Mouse (Mus musculus) cerebellum, postnatal 14 days (tissue): ENCODE results near the gene Pitpnm1.
A peak's percentile ranks its signal among the peaks of the same experiment; 100 is the strongest.
"Not testable (repeated sequence)": the region's sequence is repeated elsewhere in the genome, so short reads cannot be mapped to it uniquely, and the experiment has no call there.

Source experiments
- DNase-seq, 2 experiments: peaks; one replicate each; pipeline ENCODE4 v3.0.0; 2021; ENCODE audit warnings: mixed read lengths in 2 of 2

The Pitpnm1 gene

GRCm38 (mm10) chr19:4099837-4100717 lies at the start of gene Pitpnm1:
Gene Pitpnm1 (plus strand): TSS chr19:4099998.
- DNase-seq: peak; percentile 62 to 64

- DNase-seq: peak in 1 of 2 experiments; percentile 44
These were observed 48.8 kb upstream of the Pitpnm1 start for GRCm38 (mm10) chr19:4051016-4051415.

DNA sequence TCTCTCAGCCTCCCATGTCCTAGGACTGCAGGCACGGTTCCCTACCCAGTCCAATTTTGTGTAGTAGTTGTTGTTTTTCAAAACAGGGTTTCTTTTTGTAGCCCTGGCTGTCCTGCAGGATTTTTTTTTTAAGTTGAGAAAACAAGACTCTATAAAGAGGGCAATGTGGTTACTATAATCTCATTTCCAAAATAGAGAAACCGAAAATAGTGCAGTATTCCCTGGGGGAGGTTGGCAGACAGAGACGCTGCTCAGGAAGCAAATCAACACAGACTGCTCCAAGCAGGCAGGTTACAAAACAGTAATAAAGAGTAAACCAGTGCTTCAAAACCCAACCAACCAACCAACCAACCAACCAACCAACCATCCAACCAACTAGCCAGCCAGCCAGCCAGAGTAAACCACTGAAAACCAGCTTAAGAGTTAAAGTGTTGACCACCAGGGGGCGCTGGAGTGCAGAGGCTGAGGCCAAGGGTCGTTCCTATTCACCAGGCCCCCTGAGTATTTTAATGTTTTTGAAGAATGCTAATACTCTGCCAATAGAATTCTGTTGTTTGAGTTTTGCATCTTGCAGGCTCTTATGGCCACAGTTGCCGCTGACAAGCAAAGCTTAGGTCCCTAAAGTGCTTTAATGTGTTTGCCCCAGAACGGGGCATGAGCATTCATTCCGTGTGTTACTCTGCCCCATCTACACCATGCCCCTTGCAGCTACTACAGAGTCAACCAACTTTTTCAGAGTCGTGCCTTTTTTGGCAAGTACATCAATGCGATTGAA lies 47.9 kb upstream of the Pitpnm1 start:
- DNase-seq: peak; percentile 84 to 90

- no peak for DNase-seq
These were observed 47.2 kb upstream of the Pitpnm1 start for GRCm38 (mm10) chr19:4052516-4053030.

DNA sequence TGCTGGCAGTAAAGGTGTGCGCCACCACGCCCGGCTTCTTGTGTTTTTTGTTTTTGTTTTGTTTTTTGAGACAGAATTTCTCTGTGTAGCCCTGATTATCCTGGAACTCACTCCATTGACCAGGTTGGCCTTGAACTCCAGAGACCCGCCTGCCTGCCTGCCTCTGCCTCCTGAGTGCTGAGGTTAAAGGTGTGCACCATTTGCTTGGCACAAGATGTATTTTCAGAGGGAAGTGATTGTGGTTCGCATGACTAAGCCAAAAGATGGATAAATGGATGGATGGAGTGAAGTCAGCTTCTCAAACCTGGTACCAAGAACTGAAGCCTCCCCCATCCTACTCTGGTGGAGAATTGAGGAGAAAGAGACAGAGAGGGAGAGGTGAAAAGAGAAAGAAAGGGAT lies 45.2 kb upstream of the Pitpnm1 start:
- no peak for DNase-seq

GRCm38 (mm10) chr19:4055216-4055946 lies 44.4 kb upstream of the Pitpnm1 start:
- DNase-seq: peak; percentile 68 to 76

DNA sequence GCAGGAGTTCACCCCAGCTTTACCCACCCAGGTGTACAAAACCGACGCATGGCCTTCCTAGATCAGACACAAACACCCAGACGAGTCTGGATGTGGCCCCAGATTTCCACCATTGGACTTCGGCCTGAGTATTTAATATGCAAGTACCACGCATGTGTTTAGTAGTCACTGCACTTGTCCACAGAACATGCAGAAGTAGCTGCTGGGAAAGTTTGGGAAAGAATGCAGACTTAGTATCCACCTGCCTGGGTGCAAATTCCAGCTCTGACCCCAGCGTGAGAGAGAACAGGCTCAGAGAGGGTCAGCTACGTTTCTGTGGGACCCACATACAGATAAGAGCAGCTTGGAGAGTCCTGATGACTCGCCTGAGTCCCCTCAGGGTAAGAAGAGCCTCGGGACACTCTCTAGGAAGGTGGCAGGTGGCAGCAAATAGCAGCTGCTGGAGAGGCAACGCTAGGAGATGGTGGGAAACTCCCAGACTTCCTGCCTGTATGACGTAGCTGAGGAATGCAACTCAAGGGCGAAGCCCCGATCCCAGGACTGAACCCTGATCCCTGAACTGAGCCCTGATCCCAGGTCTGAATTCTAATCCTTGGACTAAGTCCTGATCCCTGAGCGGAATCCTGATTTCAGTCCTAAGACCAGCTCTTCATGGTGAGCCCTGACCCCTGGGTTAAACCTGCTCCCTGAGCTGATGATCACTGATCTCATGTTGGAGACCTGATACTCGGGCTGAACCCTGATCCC lies 43.7 kb upstream of the Pitpnm1 start:
- DNase-seq: no peak

DNA sequence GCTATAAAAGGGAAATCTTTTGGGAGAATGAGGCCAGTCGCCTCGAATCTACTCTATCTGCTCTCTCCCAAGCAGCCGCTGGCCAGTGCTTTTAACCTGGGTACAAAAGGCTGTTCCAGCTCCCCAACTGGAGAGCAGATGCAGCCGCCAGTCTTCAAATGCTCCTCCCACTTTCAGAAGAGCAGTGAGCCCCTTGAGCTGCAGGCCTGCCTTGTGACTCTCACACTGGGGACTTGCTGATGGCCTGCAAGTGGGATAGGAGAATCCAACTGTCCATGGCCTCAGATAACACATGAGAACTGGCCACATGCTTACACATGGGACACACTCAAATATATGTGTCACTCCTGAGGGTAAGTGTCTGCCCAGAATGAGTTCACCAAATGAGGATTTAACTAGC lies 43.1 kb upstream of the Pitpnm1 start:
- no peak for DNase-seq

DNA sequence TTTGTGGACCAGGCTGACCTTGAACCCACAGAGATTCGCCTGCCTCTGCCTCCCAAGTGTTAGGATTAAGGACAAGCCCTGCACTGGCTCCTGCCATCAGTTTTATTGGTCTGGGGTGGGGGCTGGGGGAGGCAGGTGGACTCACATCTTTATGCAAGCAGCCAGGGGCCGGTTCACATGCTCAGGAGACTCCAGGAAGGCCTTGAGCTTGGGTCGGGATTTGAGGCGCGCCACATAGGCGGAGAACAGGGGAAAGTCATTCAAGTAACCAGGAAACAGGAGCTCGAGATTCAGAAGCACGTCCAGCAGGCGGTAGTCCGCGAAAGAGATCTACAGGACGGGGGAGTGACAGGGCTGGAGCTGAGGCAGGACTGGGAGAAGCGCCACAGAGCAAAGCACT lies 42.4 kb upstream of the Pitpnm1 start:
- DNase-seq: no peak

GRCm38 (mm10) chr19:4057962-4058361 lies 41.8 kb upstream of the Pitpnm1 start:
- no peak for DNase-seq

DNA sequence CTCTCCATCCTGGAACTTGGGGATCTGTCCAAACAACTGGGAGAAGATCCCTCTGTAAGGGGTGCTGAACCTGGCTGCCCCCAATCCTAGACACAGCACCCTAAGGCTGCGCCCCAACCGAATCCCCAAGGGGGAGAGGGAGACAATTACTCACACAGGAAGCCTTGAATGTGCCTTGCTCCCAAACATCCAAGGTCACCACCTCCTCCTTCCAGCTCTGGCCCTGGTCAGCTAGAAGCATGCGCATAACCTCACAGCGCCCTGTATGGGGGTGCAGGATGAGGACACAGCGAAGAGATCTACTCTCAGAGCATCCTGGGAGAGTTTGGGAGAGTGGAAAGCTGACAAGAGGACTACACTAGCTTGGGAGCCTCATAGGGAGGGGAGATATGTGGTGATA lies 41.2 kb upstream of the Pitpnm1 start:
- DNase-seq: no peak

DNA sequence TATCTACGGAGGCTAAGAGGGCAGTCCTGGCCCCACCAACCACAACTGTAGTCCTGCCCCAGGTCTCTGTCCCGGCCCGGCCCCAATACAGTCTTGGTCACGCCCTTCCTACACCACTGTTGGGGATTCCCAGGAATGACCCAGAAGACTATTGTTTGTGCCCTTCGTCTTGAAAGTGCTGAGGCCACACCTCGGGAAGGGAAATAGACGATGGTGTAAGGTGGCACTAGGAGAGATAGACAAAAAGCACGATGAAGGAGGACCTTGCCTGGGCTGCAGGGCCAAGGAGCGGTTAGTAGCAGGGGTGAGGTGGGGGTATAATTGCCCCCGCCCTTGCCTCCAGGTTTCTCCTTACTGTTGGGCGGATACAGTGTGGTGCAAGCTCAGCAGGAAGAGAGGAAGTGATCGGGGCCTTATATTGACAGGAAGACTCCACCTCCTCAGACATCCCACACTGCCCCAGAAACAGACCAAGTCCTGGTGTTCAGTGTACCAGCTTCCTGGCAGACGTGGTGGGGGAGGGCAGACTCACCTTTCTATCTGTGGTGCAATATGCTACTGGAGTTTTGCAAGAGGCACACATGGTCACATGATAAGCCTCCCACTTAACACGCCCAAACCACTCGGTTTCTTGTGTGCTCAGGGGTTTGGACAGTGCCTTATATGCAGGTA lies 40.6 kb upstream of the Pitpnm1 start, which contains the start of gene Gstp3:
Gene Gstp3, minus strand, starts transcription at position 501 of the 672 bp plus-strand sequence.
- no peak for DNase-seq

DNA sequence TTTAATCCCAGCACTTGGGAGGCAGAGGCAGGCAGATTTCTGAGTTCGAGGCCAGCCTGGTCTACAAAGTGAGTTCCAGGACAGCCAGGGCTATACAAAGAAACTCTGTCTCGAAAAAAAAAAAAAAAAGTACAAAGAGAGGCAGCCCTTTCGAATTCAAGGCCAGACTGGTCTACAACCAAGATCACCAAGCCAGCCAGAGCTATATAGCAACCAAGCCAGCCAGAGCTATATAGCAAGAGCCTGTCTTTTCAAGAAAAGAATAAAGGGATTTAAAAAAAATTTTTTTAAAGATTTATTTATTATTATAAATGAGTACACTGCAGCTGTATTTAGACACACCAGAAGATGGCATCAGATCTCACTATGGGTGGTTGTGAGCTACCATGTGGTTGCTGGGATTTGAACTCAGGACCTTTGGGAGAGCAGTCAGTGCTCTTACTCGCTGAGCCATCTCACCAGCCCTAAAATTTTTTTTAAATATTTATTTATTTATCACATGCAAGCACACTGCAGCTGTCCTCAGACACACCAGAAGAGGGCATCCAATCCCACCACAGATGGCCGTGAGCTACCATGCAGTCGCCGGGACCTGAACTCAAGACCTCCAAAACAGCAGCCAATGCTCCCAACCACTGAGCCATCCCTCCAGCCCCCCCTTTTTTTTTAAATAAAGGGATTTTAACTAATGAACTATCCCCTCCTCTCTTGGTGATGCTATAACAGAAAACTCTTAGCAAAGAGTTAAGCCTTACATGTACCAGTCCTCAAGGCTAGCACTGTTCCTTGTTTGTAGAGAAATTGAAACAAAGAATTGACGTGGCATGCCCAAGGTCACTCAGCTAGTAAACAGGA lies 39.5 kb upstream of the Pitpnm1 start:
- DNase-seq: not testable (repeated sequence)

DNA sequence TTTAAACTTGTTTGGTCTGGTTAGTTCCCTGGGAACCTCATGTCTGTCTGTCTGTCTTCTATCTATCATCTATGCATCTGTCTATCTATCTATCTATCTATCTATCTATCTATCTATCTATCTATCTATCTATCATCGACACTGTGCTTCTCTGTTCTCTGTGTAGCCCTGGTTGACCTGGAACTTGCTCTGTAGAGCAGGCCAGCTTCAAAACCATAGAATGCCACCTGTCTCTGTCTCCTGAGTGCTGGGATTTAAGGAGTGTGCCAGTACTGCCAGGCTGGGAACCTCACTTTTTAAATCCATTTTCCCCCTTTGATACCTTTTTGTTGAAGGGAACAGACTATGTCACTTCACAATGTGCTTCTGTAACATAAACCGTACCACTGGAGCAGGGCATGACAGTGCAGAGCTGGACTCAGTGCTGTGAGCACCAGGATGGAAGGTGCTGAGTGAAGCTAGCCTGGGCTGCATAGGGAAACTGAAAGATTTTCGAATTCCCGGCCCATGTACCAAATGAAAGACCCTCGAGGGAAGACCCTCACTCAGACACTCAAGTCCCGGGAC lies 38.8 kb upstream of the Pitpnm1 start:
- DNase-seq: no peak

- not testable (repeated sequence) for DNase-seq
These were observed 36.4 kb upstream of the Pitpnm1 start for GRCm38 (mm10) chr19:4063357-4063756.

GRCm38 (mm10) chr19:4064501-4064900 lies 35.3 kb upstream of the Pitpnm1 start:
- not testable (repeated sequence) for DNase-seq

DNA sequence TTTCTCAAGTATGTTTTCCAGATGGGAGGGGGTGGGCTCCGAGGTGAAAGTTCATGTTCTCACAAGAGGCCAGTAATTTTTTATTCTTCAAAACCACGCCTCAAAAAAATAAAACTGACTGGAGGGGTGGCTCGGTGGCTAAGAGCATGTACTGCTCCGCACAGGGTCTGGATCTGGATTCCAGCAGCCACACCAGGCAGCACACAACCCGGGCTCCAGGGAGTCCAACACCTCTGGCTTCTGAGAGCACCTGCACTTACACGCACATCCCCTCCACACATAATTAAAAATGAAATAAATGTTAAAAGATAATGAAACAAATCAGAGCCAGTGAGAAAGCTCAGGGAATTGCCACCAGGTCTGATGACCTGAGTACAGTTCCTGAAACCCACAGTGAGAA lies 33.5 kb upstream of the Pitpnm1 start:
- no peak for DNase-seq

GRCm38 (mm10) chr19:4066877-4067276 lies 32.9 kb upstream of the Pitpnm1 start:
- DNase-seq: no peak

DNA sequence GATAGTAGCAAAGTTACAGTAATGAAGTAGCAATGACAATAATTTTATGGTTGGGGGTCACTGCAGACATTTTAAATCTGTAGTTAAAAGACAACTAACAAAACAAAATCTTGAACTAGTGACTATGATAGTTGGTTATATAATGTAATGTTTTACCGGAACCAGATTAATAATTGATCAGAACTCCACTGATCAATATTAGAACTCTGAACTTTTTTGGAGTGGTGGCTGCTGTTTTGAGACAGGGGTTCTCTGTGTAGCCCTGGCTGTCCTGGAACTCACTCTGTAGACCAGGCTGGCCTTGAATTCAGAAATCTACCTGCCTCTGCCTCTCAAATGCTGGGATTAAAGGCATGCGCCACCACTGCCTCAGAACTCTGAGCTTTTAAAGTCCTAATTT lies 31.6 kb upstream of the Pitpnm1 start:
- not testable (repeated sequence) for DNase-seq
